Mouse (Mus musculus): ENCODE measurements around the gene Tnrc6b.

DNA sequence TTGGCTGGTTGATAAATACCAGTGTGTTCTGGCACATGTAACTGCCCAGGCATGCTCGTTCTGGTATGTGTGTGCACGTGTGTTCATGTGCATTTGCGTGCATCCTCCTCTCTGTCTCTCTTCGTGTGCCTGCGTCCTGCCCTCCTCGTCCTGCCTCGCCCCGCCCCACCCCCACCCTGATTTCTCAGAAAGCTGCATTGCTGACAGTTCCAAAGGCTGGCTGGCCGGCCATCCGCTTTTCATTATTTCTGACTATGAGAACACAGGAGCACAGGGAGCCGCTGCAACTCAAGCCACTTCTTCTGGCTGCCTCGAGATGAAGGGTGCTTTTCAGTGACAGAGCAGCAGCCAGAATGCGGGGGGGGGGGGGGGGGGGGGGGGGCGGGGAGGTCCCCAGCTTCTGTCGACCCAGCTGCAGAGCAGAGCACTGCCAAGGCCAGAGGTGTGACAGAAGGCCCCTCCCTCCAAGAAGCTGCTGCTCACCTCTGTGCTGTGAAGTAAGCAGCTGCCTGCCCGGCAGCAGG, 219.0 kb downstream of the Tnrc6b start:
- TF ChIP-seq CTCF (IDR thresholded peaks at IDR 0.05; ENCODE audit: low read depth, low read length) (no peak), POLR2A (IDR thresholded peaks at IDR 0.05; ENCODE audit: insufficient read depth, low read length) (no peak), EP300 (IDR thresholded peaks at IDR 0.05; ENCODE audit: insufficient read depth, low read depth, low read length) (no peak)

Measured in ES-Bruce4 (cell line).